Mouse (Mus musculus) liver, embryonic 14.5 days (tissue): Measurements from ENCODE around the gene Lrrc4.

Source experiments
- CTCF ChIP-seq: IDR thresholded peaks from 2 replicates; pipeline ENCODE4 v1.5.1; 2016; ENCODE audit warnings: antibody characterized with exemption, low read depth, control low read depth
- EP300 ChIP-seq: IDR thresholded peaks from 2 replicates; pipeline ENCODE4 v1.6.1; 2016; ENCODE audit warnings: antibody characterized with exemption, low read depth

DNA sequence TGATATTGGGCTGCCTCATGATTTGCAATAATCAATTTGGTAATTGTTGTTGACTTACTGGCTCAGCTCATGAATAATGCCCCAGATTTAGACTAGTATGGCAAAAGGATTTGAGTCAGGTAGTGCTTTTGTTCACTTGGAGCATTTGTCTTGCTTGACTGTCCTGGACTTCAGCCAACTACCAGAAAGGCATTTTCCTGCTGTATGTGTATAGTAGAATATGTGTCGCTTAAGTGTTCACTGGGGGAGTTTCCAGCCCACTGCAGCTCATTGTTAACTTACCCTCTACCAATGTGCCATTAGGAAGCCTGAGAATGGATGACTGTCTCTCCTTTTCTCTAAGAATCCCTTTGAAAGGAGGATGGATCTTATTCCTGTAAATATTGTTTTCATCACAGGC lies 88.0 kb downstream of the Lrrc4 start:
- no peak for TF ChIP-seq EP300
- no peak for TF ChIP-seq CTCF
